Mouse (Mus musculus): Measurements from ENCODE around the gene Nup133. TPM values are rescaled to one million over a fixed set of nuclear protein-coding genes. Genes with fewer than 3 reads are reported as not detected.

The Nup133 gene
- total and polyA plus RNA-seq, 3 experiments, result 49.6 to 58.1 (median 58.0) TPM

DNA sequence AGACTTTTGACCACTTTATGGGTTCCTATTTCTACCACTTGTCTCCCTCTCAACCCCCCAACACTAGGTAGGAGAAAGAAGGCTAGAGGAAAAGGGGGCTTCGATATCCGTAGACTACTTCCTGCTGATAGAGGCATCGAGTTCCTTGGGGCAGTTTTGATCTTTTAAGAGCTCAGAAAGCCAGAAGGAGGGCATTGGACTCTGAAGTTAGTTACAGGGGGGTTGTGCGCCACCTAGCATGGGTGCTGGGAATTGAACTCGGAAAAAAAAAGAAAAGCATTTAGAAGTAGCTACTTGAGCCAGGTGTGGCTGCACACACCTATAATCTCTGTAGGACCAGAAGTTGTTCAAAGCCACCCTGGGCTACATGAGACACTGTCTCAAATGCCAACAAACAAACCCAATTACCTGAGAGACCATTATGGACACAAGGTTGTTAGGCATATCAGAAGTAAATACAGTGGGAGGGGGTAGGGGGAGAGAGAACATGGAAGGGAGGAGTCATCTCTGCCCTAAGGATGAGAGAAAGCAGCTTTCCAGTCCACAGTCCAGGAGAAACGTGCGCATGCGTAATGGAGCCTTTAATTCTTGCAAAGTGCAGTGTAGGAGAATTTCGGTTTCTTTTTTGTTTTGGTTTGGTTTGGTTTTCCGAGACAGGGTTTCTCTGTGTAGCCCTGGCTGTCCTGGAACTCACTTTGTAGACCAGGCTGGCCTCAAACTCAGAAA, 1.2 kb upstream of the Nup133 start (continued):
- TF ChIP-seq SMC3 (IDR thresholded peaks at IDR 0.05; ENCODE audit: low read depth, low read length), result peak; percentile 56
- 0 out of 2 replicates have a peak, but pooled peaks have one; percentile 5 for TF ChIP-seq CHD1 (IDR thresholded peaks at IDR 0.05; ENCODE audit: low read depth, low read length)
- no peak for TF ChIP-seq JUND (IDR thresholded peaks at IDR 0.05; ENCODE audit: low read depth, low read length)
- no peak for TF ChIP-seq USF2 (IDR thresholded peaks at IDR 0.05; ENCODE audit: borderline replicate concordance in 1 of 2, insufficient read depth in 1 of 2, low read depth in 1 of 2, low read length in 2 of 2)
- no peak for TF ChIP-seq MXI1 (IDR thresholded peaks at IDR 0.05; ENCODE audit: low read depth, low read length)
- TF ChIP-seq ZNF384 (IDR thresholded peaks at IDR 0.05; ENCODE audit: low read depth, low read length), result peak; percentile 93
- TF ChIP-seq RAD21 (IDR thresholded peaks at IDR 0.05; ENCODE audit: low read depth, low read length), result peak; percentile 39
- TF ChIP-seq E2F4 (IDR thresholded peaks at IDR 0.05; ENCODE audit: borderline replicate concordance, low read depth, low read length), result no peak
- TF ChIP-seq KAT2A (conservative IDR thresholded peaks at IDR 0.05; ENCODE audit: low read depth, low read length), result no peak
- TF ChIP-seq GABPA (IDR thresholded peaks at IDR 0.05; ENCODE audit: low read depth, low read length), result no peak
- TF ChIP-seq POLR2AphosphoS2 (IDR thresholded peaks at IDR 0.05; ENCODE audit: low read length), result no peak
- no peak for TF ChIP-seq NELFE (IDR thresholded peaks at IDR 0.05; ENCODE audit: low read depth, low read length)

DNA sequence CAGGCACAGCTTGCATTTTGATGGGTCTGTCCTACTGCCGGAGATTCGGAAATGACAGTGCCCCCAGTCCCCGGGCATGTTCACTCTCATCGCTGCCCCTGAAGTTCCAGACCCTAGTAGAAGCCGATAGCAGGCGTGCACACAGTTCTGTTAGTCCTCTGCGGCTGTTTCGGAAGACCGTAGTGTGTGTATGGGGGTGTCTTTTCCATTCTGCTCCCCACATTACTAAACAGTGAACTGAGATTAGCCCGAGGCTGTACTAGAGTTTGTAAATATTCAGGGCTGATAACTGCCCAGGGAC, 571 bp upstream of the Nup133 start:
- peak overlapping the region; percentile 89 for H3K9ac ChIP-seq (ENCODE audit: control insufficient read depth, low read depth, low read length, poor library complexity, severe bottlenecking)
- no peak for TF ChIP-seq JUND (IDR thresholded peaks at IDR 0.05; ENCODE audit: low read depth, low read length)
- no peak for TF ChIP-seq MXI1 (IDR thresholded peaks at IDR 0.05; ENCODE audit: low read depth, low read length)
- TF ChIP-seq ETS1 (IDR thresholded peaks at IDR 0.05; ENCODE audit: low read depth, low read length), result no peak
- no peak for TF ChIP-seq KAT2A (conservative IDR thresholded peaks at IDR 0.05; ENCODE audit: low read depth, low read length)
- 0 out of 2 replicates have a peak, but pooled peaks have one; percentile 32 for TF ChIP-seq CHD1 (IDR thresholded peaks at IDR 0.05; ENCODE audit: low read depth, low read length)
- no peak for TF ChIP-seq GABPA (IDR thresholded peaks at IDR 0.05; ENCODE audit: low read depth, low read length)
- peaks cover 16% of the 10 kb centered on the region for H3K79me2 ChIP-seq (ENCODE audit: control insufficient read depth, insufficient read depth, low read length, poor library complexity)
- H3K27me3 ChIP-seq (ENCODE audit: control insufficient read depth in 1 of 2, insufficient read depth in 2 of 2, low read length in 2 of 2), result no peaks in the 10 kb centered on the region
- H3K27ac ChIP-seq (ENCODE audit: control insufficient read depth, low read depth, low read length), result peak overlapping the region; percentile 60
- DNase-seq (ENCODE audit: low read depth, low spot score), result no peak
- H3K4me3 ChIP-seq (ENCODE audit: control insufficient read depth in 1 of 2, insufficient read depth in 1 of 2, low read depth in 2 of 2, low read length in 2 of 2), result peak overlapping the region; percentile 83 to 85
- peaks cover 3 to 4% of the 10 kb centered on the region in 2 experiments; a peak in 3 of 4 replicates for H3K36me3 ChIP-seq (ENCODE audit: control insufficient read depth in 1 of 2, insufficient read depth in 2 of 2, low read length in 2 of 2)
- H3K9me3 ChIP-seq (replicated peaks; ENCODE audit: insufficient read depth, low read length), result no peaks in the 10 kb centered on the region
- H3K4me1 ChIP-seq (ENCODE audit: control insufficient read depth in 1 of 2, insufficient read depth in 2 of 2, low read length in 2 of 2), result peaks cover 3% of the 10 kb centered on the region in 2 experiments; a peak in 1 of 4 replicates

DNA sequence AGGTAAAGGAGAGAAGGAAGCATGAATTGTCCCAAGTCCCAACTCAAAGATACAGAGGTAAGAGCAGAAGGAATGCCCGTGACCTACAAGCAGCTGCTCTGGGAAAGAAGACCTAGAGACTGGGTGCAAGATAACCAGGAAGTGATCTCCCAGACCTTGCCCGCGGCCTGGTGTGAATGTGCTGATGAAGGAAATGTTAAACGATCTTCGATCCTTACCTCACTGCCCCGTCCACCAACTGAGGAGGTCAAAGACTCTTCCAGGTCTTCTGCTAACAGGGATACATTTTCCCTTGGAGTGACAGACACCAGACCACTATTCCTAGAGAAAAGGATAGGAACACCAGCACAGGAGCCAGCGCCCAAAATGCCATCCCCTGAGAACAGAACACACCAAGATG, 20.0 kb downstream of the Nup133 start:
- TF ChIP-seq RAD21 (IDR thresholded peaks at IDR 0.05; ENCODE audit: low read depth, low read length) (no peak), NELFE (IDR thresholded peaks at IDR 0.05; ENCODE audit: low read depth, low read length) (no peak), NRF1 (IDR thresholded peaks at IDR 0.05; ENCODE audit: insufficient read depth, low read depth, low read length, poor library complexity, severe bottlenecking) (no peak), SIN3A (IDR thresholded peaks at IDR 0.05; ENCODE audit: low read length) (no peak), POLR2AphosphoS5 (IDR thresholded peaks at IDR 0.05; ENCODE audit: borderline replicate concordance, low read depth, low read length) (no peak)
- Histone ChIP-seq H3K4me1 (ENCODE audit: control insufficient read depth in 1 of 2, insufficient read depth in 2 of 2, low read length in 2 of 2) (no peaks in the 10 kb centered on the region), H3K9me3 (replicated peaks; ENCODE audit: insufficient read depth, low read length) (no peaks in the 10 kb centered on the region), H3K27me3 (ENCODE audit: control insufficient read depth in 1 of 2, insufficient read depth in 2 of 2, low read length in 2 of 2) (no peaks in the 10 kb centered on the region), H3K36me3 (ENCODE audit: control insufficient read depth in 1 of 2, insufficient read depth in 2 of 2, low read length in 2 of 2) (peaks cover 0 to 21% of the 10 kb centered on the region in 2 experiments; a peak in 2 of 4 replicates), H3K27ac (ENCODE audit: control insufficient read depth, low read depth, low read length) (no peak overlapping the region), H3K9ac (ENCODE audit: control insufficient read depth, low read depth, low read length, poor library complexity, severe bottlenecking) (no peak overlapping the region), H3K79me2 (ENCODE audit: control insufficient read depth, insufficient read depth, low read length, poor library complexity) (no peaks in the 10 kb centered on the region), H3K4me3 (ENCODE audit: control insufficient read depth in 1 of 2, insufficient read depth in 1 of 2, low read depth in 2 of 2, low read length in 2 of 2) (no peak overlapping the region)
- no peak for DNase-seq (ENCODE audit: low read depth, low spot score)
